Mouse (Mus musculus) intestine, embryonic 14.5 days (tissue): Measurements from ENCODE around the gene Ppara. TPM values are rescaled to one million over a fixed set of nuclear protein-coding genes. Genes with fewer than 3 reads are reported as not detected.

Experiments
- ATAC-seq: fragments of 200-750 bp; cut with Nextera tagmentation; replicated peaks from 2 replicates; pipeline ENCODE4 v1.8.0; 2017; ENCODE audit warnings: low read depth, moderate number of reproducible peaks, moderate TSS enrichment, moderate library complexity; ENCODE audit not compliant: low FRiP score, low TSS enrichment
- DNase-seq: peaks from one replicate; pipeline ENCODE4 v3.0.0-alpha.2; 2018; ENCODE audit warnings: low spot score
- H3K27ac ChIP-seq: fragments of 300-500 bp; sonication (generic); 2 replicates; pipeline ENCODE4 v1.5.1; 2014; ENCODE audit warnings: low read depth, mild to moderate bottlenecking, control low read depth
- H3K27me3 ChIP-seq: fragments of 300-500 bp; sonication (generic); replicated peaks from 2 replicates; pipeline ENCODE4 v1.6.1; 2014; ENCODE audit warnings: low read length, control low read depth; ENCODE audit not compliant: control insufficient read depth, insufficient read depth
- H3K36me3 ChIP-seq: fragments of 300-500 bp; sonication (generic); 2 replicates; pipeline ENCODE4 v1.6.1; 2014; ENCODE audit warnings: low read length, control low read depth; ENCODE audit not compliant: control insufficient read depth, insufficient read depth
- H3K4me1 ChIP-seq: fragments of 300-500 bp; sonication (generic); replicated peaks from 2 replicates; pipeline ENCODE4 v1.6.1; 2014; ENCODE audit warnings: low read length, control low read depth, mixed read lengths; ENCODE audit not compliant: control insufficient read depth, insufficient read depth
- H3K4me2 ChIP-seq: fragments of 300-500 bp; sonication (generic); 2 replicates; pipeline ENCODE4 v1.6.1; 2014; ENCODE audit warnings: low read length
- H3K4me3 ChIP-seq: fragments of 300-500 bp; sonication (generic); 2 replicates; pipeline ENCODE4 v1.5.1; 2014; ENCODE audit warnings: low read depth, low read length, control low read depth, mixed read lengths
- H3K9ac ChIP-seq: fragments of 300-500 bp; sonication (generic); 2 replicates; pipeline ENCODE4 v1.6.1; 2014; ENCODE audit warnings: mild to moderate bottlenecking, low read length
- H3K9me3 ChIP-seq: fragments of 300-500 bp; sonication (generic); 2 replicates; pipeline ENCODE4 v1.6.1; 2016; ENCODE audit warnings: low read length, control low read depth; ENCODE audit not compliant: control insufficient read depth
- WGBS: fragments of 180-500 bp; shearing (Covaris S2); extraction: QIAGEN DNeasy Blood & Tissue Kit; methylation state at CpG from one replicate; pipeline ENCODE4 v1.1.7; 2014; 5-methylcytosine and 5-hydroxymethylcytosine counted together
- polyA plus RNA-seq: library from polyadenylated mRNA; unstranded; fragments of >200 nt; fragmentation: Nextera tagmentation; extraction: Ambion mirVana; gene quantifications from 2 replicates; pipeline ENCODE4 v1.2.1, GENCODE M21; 2014

Ppara gene
- polyA plus RNA-seq, 1 experiment from 2014 or later: 7.6 TPM

GRCm38 (mm10) chr15:85832599-85832998 lies 97.8 kb downstream of the Ppara start:
- no peaks in the 10 kb centered on the region for H3K36me3 ChIP-seq
- 41% methylated on average over 8 of the region's 8 CpGs for WGBS
- no peak overlapping the region for H3K27ac ChIP-seq
- peak overlapping the region; percentile 77 for H3K4me2 ChIP-seq
- no peaks in the 10 kb centered on the region for H3K9me3 ChIP-seq
- peak overlapping the region; percentile 37 for H3K9ac ChIP-seq
- peaks cover 8% of the 10 kb centered on the region for H3K4me1 ChIP-seq
- DNase-seq (no peak), ATAC-seq (no peak)
- no peaks in the 10 kb centered on the region for H3K27me3 ChIP-seq
- peak overlapping the region; percentile 49 for H3K4me3 ChIP-seq

GRCm38 (mm10) chr15:85835335-85835734 lies 100.6 kb downstream of the Ppara start:
- Histone ChIP-seq H3K9me3 (no peaks in the 10 kb centered on the region), H3K27me3 (no peaks in the 10 kb centered on the region), H3K36me3 (no peaks in the 10 kb centered on the region), H3K4me1 (peaks cover 8% of the 10 kb centered on the region), H3K9ac (no peak overlapping the region), H3K27ac (no peak overlapping the region), H3K4me2 (no peak overlapping the region), H3K4me3 (no peak overlapping the region)
- no peak for DNase-seq
- WGBS: 60% methylated on average over 3 of the region's 3 CpGs
- ATAC-seq: no peak

- H3K9me3 ChIP-seq: no peaks in the 10 kb centered on the region
- no peak overlapping the region for H3K4me3 ChIP-seq
- H3K27ac ChIP-seq: no peak overlapping the region
- H3K4me2 ChIP-seq: no peak overlapping the region
- H3K9ac ChIP-seq: no peak overlapping the region
- H3K36me3 ChIP-seq: no peaks in the 10 kb centered on the region
- ATAC-seq: no peak
- DNase-seq: no peak
- 93% methylated on average over 5 of the region's 5 CpGs for WGBS
- H3K27me3 ChIP-seq: no peaks in the 10 kb centered on the region
- H3K4me1 ChIP-seq: peaks cover 5% of the 10 kb centered on the region
Observed at GRCm38 (mm10) chr15:85836887-85837286, 102.1 kb downstream of the Ppara start.

- ATAC-seq (no peak), DNase-seq (peak; percentile 63)
- WGBS: 33% methylated on average over 6 of the region's 6 CpGs
Observed at GRCm38 (mm10) chr15:85840983-85841382, 106.2 kb downstream of the Ppara start.

GRCm38 (mm10) chr15:85841796-85842360 lies 107.1 kb downstream of the Ppara start:
- Histone ChIP-seq H3K4me1 (no peaks in the 10 kb centered on the region), H3K4me2 (no peak overlapping the region), H3K27me3 (no peaks in the 10 kb centered on the region), H3K9me3 (no peaks in the 10 kb centered on the region), H3K9ac (no peak overlapping the region), H3K4me3 (no peak overlapping the region), H3K27ac (no peak overlapping the region), H3K36me3 (no peaks in the 10 kb centered on the region)
- WGBS: 75% methylated on average over 5 of the region's 5 CpGs
- DNase-seq (no peak), ATAC-seq (no peak)

More at GRCm38 (mm10) chr15:85840983-85841382, 106.2 kb downstream of the Ppara start:
- Histone ChIP-seq H3K27ac (no peak overlapping the region), H3K4me1 (no peaks in the 10 kb centered on the region), H3K4me3 (no peak overlapping the region), H3K9me3 (no peaks in the 10 kb centered on the region), H3K27me3 (no peaks in the 10 kb centered on the region), H3K4me2 (no peak overlapping the region), H3K9ac (no peak overlapping the region), H3K36me3 (no peaks in the 10 kb centered on the region)

- no peaks in the 10 kb centered on the region for H3K4me1 ChIP-seq
- no peak overlapping the region for H3K4me3 ChIP-seq
- ATAC-seq (no peak), DNase-seq (no peak)
- H3K27me3 ChIP-seq: no peaks in the 10 kb centered on the region
- H3K36me3 ChIP-seq: no peaks in the 10 kb centered on the region
- no peak overlapping the region for H3K27ac ChIP-seq
- H3K9me3 ChIP-seq: no peaks in the 10 kb centered on the region
- H3K4me2 ChIP-seq: no peak overlapping the region
- no peak overlapping the region for H3K9ac ChIP-seq
Observed at GRCm38 (mm10) chr15:85845071-85845470, 110.3 kb downstream of the Ppara start.

- no peak for ATAC-seq
- 81% methylated on average over 12 of the region's 12 CpGs for WGBS
- Histone ChIP-seq H3K27me3 (no peaks in the 10 kb centered on the region), H3K27ac (no peak overlapping the region), H3K9me3 (no peaks in the 10 kb centered on the region), H3K36me3 (no peaks in the 10 kb centered on the region), H3K4me1 (no peaks in the 10 kb centered on the region), H3K4me2 (no peak overlapping the region), H3K4me3 (no peak overlapping the region), H3K9ac (no peak overlapping the region)
- DNase-seq: no peak
Observed at GRCm38 (mm10) chr15:85851656-85852392, 117.0 kb downstream of the Ppara start.
